Mouse (Mus musculus): ENCODE data around the gene Rpl10a. TPM values are rescaled to one million over a fixed set of nuclear protein-coding genes. Genes with fewer than 3 reads are reported as not detected.
"Not testable (repeated sequence)": the region's sequence is repeated elsewhere in the genome, so short reads cannot be mapped to it uniquely, and the experiment has no call there.

Gene Rpl10a
- total RNA-seq, 2 experiments from 2014 or later = 364 to 390 TPM

- not testable (repeated sequence) for DNase-seq
Measured at GRCm38 (mm10) chr17:28358576-28359261, 30.4 kb downstream of the Rpl10a start.

GRCm38 (mm10) chr17:28360531-28361277 is 32.4 kb downstream of the Rpl10a start:
- no peak for DNase-seq

- DNase-seq = no peak
Measured at GRCm38 (mm10) chr17:28361921-28362652, 33.8 kb downstream of the Rpl10a start.

GRCm38 (mm10) chr17:28362653-28363292 is 34.5 kb downstream of the Rpl10a start:
- DNase-seq = no peak

- no peak for DNase-seq
Measured at GRCm38 (mm10) chr17:28363507-28363906, 35.2 kb downstream of the Rpl10a start.

- DNase-seq = no peak
Measured at GRCm38 (mm10) chr17:28365122-28365521, 36.9 kb downstream of the Rpl10a start, which contains the start of gene Tulp1. TSS of gene Tulp1 (minus strand) at chr17:28365222.

GRCm38 (mm10) chr17:28368449-28368848 is 40.2 kb downstream of the Rpl10a start:
- peak; percentile 65 for DNase-seq

GRCm38 (mm10) chr17:28369056-28369455 is 40.8 kb downstream of the Rpl10a start:
- DNase-seq = no peak

- DNase-seq = no peak
Measured at GRCm38 (mm10) chr17:28371286-28371685, 43.0 kb downstream of the Rpl10a start.

GRCm38 (mm10) chr17:28371941-28372340 is 43.7 kb downstream of the Rpl10a start:
- no peak for DNase-seq

GRCm38 (mm10) chr17:28373821-28374220 is 45.5 kb downstream of the Rpl10a start:
- DNase-seq = peak; percentile 50

- DNase-seq = no peak
Measured at GRCm38 (mm10) chr17:28374494-28374893, 46.2 kb downstream of the Rpl10a start.

- DNase-seq = no peak
Measured at GRCm38 (mm10) chr17:28375592-28376061, 47.4 kb downstream of the Rpl10a start.

- DNase-seq = no peak
Measured at GRCm38 (mm10) chr17:28380255-28380654, 52.0 kb downstream of the Rpl10a start.

Other genes with a start within 250 kb of the Rpl10a start
- not detected for gene Tcp11, start 247.8 kb upstream of the Rpl10a start, total RNA-seq (2021)
- gene Scube3, start 186.3 kb upstream of the Rpl10a start, total RNA-seq (2021) = under 1 TPM; 0.18 to 0.32 TPM
- 10 to 100 TPM; 11.4 to 11.6 TPM for gene Zfp523, start 151.3 kb upstream of the Rpl10a start, total RNA-seq (2021)
- gene Def6, start 120.7 kb upstream of the Rpl10a start, total RNA-seq (2021) = 1 to 10 TPM in 1 of 2 experiments, under 1 TPM in 1; 0.97 to 1.9 TPM
- 10 to 100 TPM; 29.1 to 30.2 TPM for gene Ppard, start 95.8 kb upstream of the Rpl10a start, total RNA-seq (2021)
- 10 to 100 TPM in 1 of 2 experiments, 1 to 10 TPM in 1; 9.2 to 11.6 TPM for gene Fance, start 15.0 kb upstream of the Rpl10a start, total RNA-seq (2021)
- 1 to 10 TPM; 6.9 to 8.8 TPM for gene Tead3, start 22.3 kb downstream of the Rpl10a start, total RNA-seq (2021)
- gene Tulp1, start 36.8 kb downstream of the Rpl10a start, total RNA-seq (2021) = not detected
- 10 to 100 TPM; 61.0 to 63.6 TPM for gene Fkbp5, start 189.1 kb downstream of the Rpl10a start, total RNA-seq (2021)
- gene Armc12, start 202.3 kb downstream of the Rpl10a start, total RNA-seq (2021) = not detected
- not detected for gene Clpsl2, start 220.9 kb downstream of the Rpl10a start, total RNA-seq (2021)
- gene Clps, start 232.3 kb downstream of the Rpl10a start, total RNA-seq (2021) = not detected
- gene Lhfpl5, start 247.2 kb downstream of the Rpl10a start, total RNA-seq (2021) = not detected